Mouse (Mus musculus) embryonic fibroblast, embryonic 13.5 days (primary cell): ENCODE results near the gene Arl6ip4.

Source experiments
- CTCF ChIP-seq: IDR thresholded peaks from 2 replicates; pipeline ENCODE4 v1.5.1; 2011; ENCODE audit warnings: mild to moderate bottlenecking, control low read depth, low read length, moderate library complexity, borderline replicate concordance; ENCODE audit not compliant: insufficient read depth
- POLR2A ChIP-seq: IDR thresholded peaks from 2 replicates; pipeline ENCODE4 v1.6.1; 2011; ENCODE audit warnings: low read depth, mild to moderate bottlenecking, control low read depth, low read length, moderate library complexity

GRCm38 (mm10) chr5:124082941-124083688 is 32.8 kb upstream of the Arl6ip4 start:
- no peak for TF ChIP-seq CTCF
- no peak for TF ChIP-seq POLR2A
